Comparison of ENCODE assay signal across 8 mouse cellular contexts in genomic region chr10:128491495-128491894, GRCm38 (mm10). TPM values are rescaled to one million over a fixed set of nuclear protein-coding genes. Genes with fewer than 3 reads are reported as not detected.
DNase-seq lines count a peak whose midpoint lies in the region; ATAC-seq lines count a peak whose summit lies in the region.

No protein-coding gene starts in this region.

- peak overlapping the region; percentile 99 for H3K27ac ChIP-seq in heart, embryonic 13.5 days (replicated peaks)
- H3K27ac ChIP-seq in midbrain, embryonic 11.5 days (ENCODE audit: low read depth, low read length), result peak overlapping the region; percentile 20; the same call in 1 of the 2 replicates

- peaks cover 60% of the 10 kb centered on the region for H3K36me3 ChIP-seq in heart, embryonic 13.5 days
- peaks cover 32% of the 10 kb centered on the region for H3K36me3 ChIP-seq in midbrain, embryonic 11.5 days (ENCODE audit: control insufficient read depth, insufficient read depth, low read length)

- peak overlapping the region; percentile 69 for H3K4me3 ChIP-seq in heart, embryonic 13.5 days
- no peak overlapping the region for H3K4me3 ChIP-seq in midbrain, embryonic 11.5 days (ENCODE audit: low read depth, low read length)

- peak; percentile 51 for DNase-seq in CD4-positive helper T cell, adult 2 months (ENCODE audit: low read depth, low spot score)
- DNase-seq in R1 (ENCODE audit: low read depth, low spot score), result peak; percentile 84
- DNase-seq in kidney, postnatal 36 days, result peak; percentile 64 to 67
- DNase-seq in midbrain, embryonic 11.5 days (ENCODE audit: low spot score, missing footprints), result no peak
- DNase-seq in frontal cortex, postnatal 25 days (ENCODE audit: low spot score in 2 of 2), result no peak
- DNase-seq in left cerebral cortex, adult 18-20 months (ENCODE audit: low spot score in 2 of 2), result no peak
- no peak for DNase-seq in testis, postnatal 10 days (ENCODE audit: low spot score)

- 24% methylated on average over 6 of the region's 6 CpGs for WGBS in heart, embryonic 13.5 days
- WGBS in midbrain, embryonic 11.5 days, result 85% methylated on average over 6 of the region's 6 CpGs

- no peaks in the 10 kb centered on the region for H3K9me3 ChIP-seq in heart, embryonic 13.5 days
- H3K9me3 ChIP-seq in midbrain, embryonic 11.5 days (ENCODE audit: control insufficient read depth, low read length), result no peaks in the 10 kb centered on the region

- peaks cover 59% of the 10 kb centered on the region for H3K4me1 ChIP-seq in heart, embryonic 13.5 days
- H3K4me1 ChIP-seq in midbrain, embryonic 11.5 days (ENCODE audit: control insufficient read depth, insufficient read depth, low read length), result peaks cover 17% of the 10 kb centered on the region

- peak overlapping the region; percentile 91 for H3K4me2 ChIP-seq in heart, embryonic 13.5 days
- H3K4me2 ChIP-seq in midbrain, embryonic 11.5 days, result peak overlapping the region; percentile 80

- ATAC-seq in heart, embryonic 13.5 days (ENCODE audit: extremely low read depth, insufficient number of reproducible peaks, low FRiP score, low TSS enrichment), result no peak
- ATAC-seq in midbrain, embryonic 11.5 days (ENCODE audit: low FRiP score), result no peak

- H3K9ac ChIP-seq in heart, embryonic 13.5 days, result peak overlapping the region; percentile 92
- no peak overlapping the region for H3K9ac ChIP-seq in midbrain, embryonic 11.5 days (ENCODE audit: low read length)

- H3K27me3 ChIP-seq in heart, embryonic 13.5 days (replicated peaks), result no peaks in the 10 kb centered on the region
- H3K27me3 ChIP-seq in midbrain, embryonic 11.5 days (ENCODE audit: control insufficient read depth, insufficient read depth, low read length), result no peaks in the 10 kb centered on the region

RNA-seq across cellular contexts. Expression of gene Myl6, which starts 2.5 kb away (rescaled TPM):
- polyA plus RNA-seq in heart, embryonic 13.5 days (2015; fragmentation: Nextera tagmentation; extraction: Ambion mirVana), result 1,202 and 1,344 TPM in 2 replicates
- polyA plus RNA-seq in midbrain, embryonic 11.5 days (2014; fragmentation: Nextera tagmentation; extraction: Ambion mirVana), result 683 and 746 TPM in 2 replicates
- 100 to 1,000 TPM; 576 to 616 TPM for total RNA-seq in left cerebral cortex, adult 18-20 months (2021)

RNA-seq across cellular contexts. Expression of gene Myl6b, which starts 7.0 kb away (rescaled TPM):
- 3.2 and 4.5 TPM in 2 replicates for polyA plus RNA-seq in heart, embryonic 13.5 days (2015; fragmentation: Nextera tagmentation; extraction: Ambion mirVana)
- 3.4 and 3.7 TPM in 2 replicates for polyA plus RNA-seq in midbrain, embryonic 11.5 days (2014; fragmentation: Nextera tagmentation; extraction: Ambion mirVana)
- total RNA-seq in left cerebral cortex, adult 18-20 months (2021), result 10 to 100 TPM; 31.5 to 34.9 TPM

RNA-seq across cellular contexts. Expression of gene Smarcc2, which starts 32.4 kb away (rescaled TPM):
- polyA plus RNA-seq in heart, embryonic 13.5 days (2015; fragmentation: Nextera tagmentation; extraction: Ambion mirVana), result 55.2 and 57.1 TPM in 2 replicates
- 124 and 138 TPM in 2 replicates for polyA plus RNA-seq in midbrain, embryonic 11.5 days (2014; fragmentation: Nextera tagmentation; extraction: Ambion mirVana)
- total RNA-seq in left cerebral cortex, adult 18-20 months (2021), result 100 to 1,000 TPM; 265 to 267 TPM

RNA-seq across cellular contexts. Expression of gene Esyt1, which starts 34.2 kb away (rescaled TPM):
- polyA plus RNA-seq in heart, embryonic 13.5 days (2015; fragmentation: Nextera tagmentation; extraction: Ambion mirVana), result 17.2 and 17.3 TPM in 2 replicates
- polyA plus RNA-seq in midbrain, embryonic 11.5 days (2014; fragmentation: Nextera tagmentation; extraction: Ambion mirVana), result 15.6 and 18.1 TPM in 2 replicates
- total RNA-seq in left cerebral cortex, adult 18-20 months (2021), result 10 to 100 TPM; 13.1 to 13.2 TPM

RNA-seq across cellular contexts. Expression of gene Zc3h10, which starts 56.1 kb away (rescaled TPM):
- 7.6 and 9.4 TPM in 2 replicates for polyA plus RNA-seq in heart, embryonic 13.5 days (2015; fragmentation: Nextera tagmentation; extraction: Ambion mirVana)
- polyA plus RNA-seq in midbrain, embryonic 11.5 days (2014; fragmentation: Nextera tagmentation; extraction: Ambion mirVana), result 16.0 and 19.0 TPM in 2 replicates
- total RNA-seq in left cerebral cortex, adult 18-20 months (2021), result 10 to 100 TPM; 15.9 to 20.7 TPM

Comparison
In these comparisons a context has a peak if more than half of its experiments do, and no peak if none do; other contexts are left out.
1. DNase-seq: peak in CD4-positive helper T cell, adult 2 months (single experiment), R1 (single experiment) and kidney, postnatal 36 days (2 of 2); none in midbrain, embryonic 11.5 days (single experiment), frontal cortex, postnatal 25 days (0 of 2), left cerebral cortex, adult 18-20 months (0 of 2) and testis, postnatal 10 days (single experiment).